Mouse (Mus musculus) intestine, embryonic 14.5 days (tissue): ENCODE measurements around the gene Adamts17. TPM values are rescaled to one million over a fixed set of nuclear protein-coding genes. Genes with fewer than 3 reads are reported as not detected.

Experiments
- ATAC-seq: fragments of 200-750 bp; cut with Nextera tagmentation; replicated peaks from 2 replicates; pipeline ENCODE4 v1.8.0; 2017; ENCODE audit warnings: low read depth, moderate number of reproducible peaks, moderate TSS enrichment, moderate library complexity; ENCODE audit not compliant: low FRiP score, low TSS enrichment
- DNase-seq: peaks from one replicate; pipeline ENCODE4 v3.0.0-alpha.2; 2018; ENCODE audit warnings: low spot score
- H3K27ac ChIP-seq: fragments of 300-500 bp; sonication (generic); 2 replicates; pipeline ENCODE4 v1.5.1; 2014; ENCODE audit warnings: low read depth, mild to moderate bottlenecking, control low read depth
- H3K27me3 ChIP-seq: fragments of 300-500 bp; sonication (generic); replicated peaks from 2 replicates; pipeline ENCODE4 v1.6.1; 2014; ENCODE audit warnings: low read length, control low read depth; ENCODE audit not compliant: control insufficient read depth, insufficient read depth
- H3K36me3 ChIP-seq: fragments of 300-500 bp; sonication (generic); 2 replicates; pipeline ENCODE4 v1.6.1; 2014; ENCODE audit warnings: low read length, control low read depth; ENCODE audit not compliant: control insufficient read depth, insufficient read depth
- H3K4me1 ChIP-seq: fragments of 300-500 bp; sonication (generic); replicated peaks from 2 replicates; pipeline ENCODE4 v1.6.1; 2014; ENCODE audit warnings: low read length, control low read depth, mixed read lengths; ENCODE audit not compliant: control insufficient read depth, insufficient read depth
- H3K4me2 ChIP-seq: fragments of 300-500 bp; sonication (generic); 2 replicates; pipeline ENCODE4 v1.6.1; 2014; ENCODE audit warnings: low read length
- H3K4me3 ChIP-seq: fragments of 300-500 bp; sonication (generic); 2 replicates; pipeline ENCODE4 v1.5.1; 2014; ENCODE audit warnings: low read depth, low read length, control low read depth, mixed read lengths
- H3K9ac ChIP-seq: fragments of 300-500 bp; sonication (generic); 2 replicates; pipeline ENCODE4 v1.6.1; 2014; ENCODE audit warnings: mild to moderate bottlenecking, low read length
- H3K9me3 ChIP-seq: fragments of 300-500 bp; sonication (generic); 2 replicates; pipeline ENCODE4 v1.6.1; 2016; ENCODE audit warnings: low read length, control low read depth; ENCODE audit not compliant: control insufficient read depth
- WGBS: fragments of 180-500 bp; shearing (Covaris S2); extraction: QIAGEN DNeasy Blood & Tissue Kit; methylation state at CpG from one replicate; pipeline ENCODE4 v1.1.7; 2014; 5-methylcytosine and 5-hydroxymethylcytosine counted together
- polyA plus RNA-seq: library from polyadenylated mRNA; unstranded; fragments of >200 nt; fragmentation: Nextera tagmentation; extraction: Ambion mirVana; gene quantifications from 2 replicates; pipeline ENCODE4 v1.2.1, GENCODE M21; 2014

The Adamts17 gene
- polyA plus RNA-seq, 1 experiment from 2014 or later, result 6.7 TPM

- ATAC-seq (no peak), DNase-seq (no peak)
- H3K9ac ChIP-seq, result no peak overlapping the region
- 0 out of 2 replicates have a peak, but pooled peaks cover 3% of the 10 kb centered on the region for H3K4me1 ChIP-seq
- no peaks in the 10 kb centered on the region for H3K36me3 ChIP-seq
- H3K27me3 ChIP-seq, result no peaks in the 10 kb centered on the region
- no peak overlapping the region for H3K4me3 ChIP-seq
- no peak overlapping the region for H3K4me2 ChIP-seq
- no peak overlapping the region for H3K27ac ChIP-seq
- H3K9me3 ChIP-seq, result no peaks in the 10 kb centered on the region
- 83% methylated on average over 4 of the region's 4 CpGs for WGBS
These were observed 101.2 kb downstream of the Adamts17 start for GRCm38 (mm10) chr7:66940761-66941160.

- WGBS, result 100% methylated on average over 3 of the region's 3 CpGs
- no peaks in the 10 kb centered on the region for H3K27me3 ChIP-seq
- H3K4me2 ChIP-seq, result no peak overlapping the region
- no peaks in the 10 kb centered on the region for H3K36me3 ChIP-seq
- H3K27ac ChIP-seq, result no peak overlapping the region
- H3K4me1 ChIP-seq, result peaks cover 8% of the 10 kb centered on the region; the same call in 1 of the 2 replicates
- no peak for ATAC-seq
- no peaks in the 10 kb centered on the region for H3K9me3 ChIP-seq
- H3K9ac ChIP-seq, result no peak overlapping the region
- H3K4me3 ChIP-seq, result no peak overlapping the region
- no peak for DNase-seq
These were observed 109.5 kb downstream of the Adamts17 start for GRCm38 (mm10) chr7:66949006-66949405.

GRCm38 (mm10) chr7:66952921-66953320, 113.4 kb downstream of the Adamts17 start:
- DNase-seq (no peak), ATAC-seq (no peak)
- H3K27ac ChIP-seq, result no peak overlapping the region
- no peaks in the 10 kb centered on the region for H3K27me3 ChIP-seq
- no peak overlapping the region for H3K9ac ChIP-seq
- WGBS, result 90% methylated on average over 3 of the region's 3 CpGs
- H3K4me3 ChIP-seq, result no peak overlapping the region
- H3K9me3 ChIP-seq, result no peaks in the 10 kb centered on the region
- H3K36me3 ChIP-seq, result no peaks in the 10 kb centered on the region
- peaks cover 33% of the 10 kb centered on the region for H3K4me1 ChIP-seq
- H3K4me2 ChIP-seq, result no peak overlapping the region

GRCm38 (mm10) chr7:66954073-66954472, 114.5 kb downstream of the Adamts17 start:
- peaks cover 33% of the 10 kb centered on the region for H3K4me1 ChIP-seq
- DNase-seq (no peak), ATAC-seq (no peak; the same call in 1 of the 2 replicates)
- H3K27me3 ChIP-seq, result no peaks in the 10 kb centered on the region
- H3K4me3 ChIP-seq, result no peak overlapping the region
- no peak overlapping the region for H3K4me2 ChIP-seq
- no peaks in the 10 kb centered on the region for H3K36me3 ChIP-seq
- 24% methylated on average over 8 of the region's 8 CpGs for WGBS
- H3K9me3 ChIP-seq, result no peaks in the 10 kb centered on the region
- H3K9ac ChIP-seq, result no peak overlapping the region
- H3K27ac ChIP-seq, result peak overlapping the region; percentile 69; the same call in 1 of the 2 replicates

- DNase-seq (no peak), ATAC-seq (no peak; the same call in 1 of the 2 replicates)
- Histone ChIP-seq H3K4me2 (no peak overlapping the region), H3K9ac (no peak overlapping the region), H3K36me3 (no peaks in the 10 kb centered on the region), H3K9me3 (no peaks in the 10 kb centered on the region), H3K4me1 (peaks cover 33% of the 10 kb centered on the region), H3K27ac (peak overlapping the region; percentile 69), H3K4me3 (no peak overlapping the region), H3K27me3 (no peaks in the 10 kb centered on the region)
- WGBS, result 77% methylated on average over 5 of the region's 5 CpGs
These were observed 115.2 kb downstream of the Adamts17 start for GRCm38 (mm10) chr7:66954723-66955122.

- H3K27ac ChIP-seq, result peak overlapping the region; percentile 71
- WGBS, result 14% methylated on average over 8 of the region's 8 CpGs
- H3K4me2 ChIP-seq, result no peak overlapping the region
- no peak overlapping the region for H3K4me3 ChIP-seq
- H3K36me3 ChIP-seq, result no peaks in the 10 kb centered on the region
- H3K4me1 ChIP-seq, result peaks cover 35% of the 10 kb centered on the region
- DNase-seq (no peak), ATAC-seq (no peak)
- no peaks in the 10 kb centered on the region for H3K9me3 ChIP-seq
- no peaks in the 10 kb centered on the region for H3K27me3 ChIP-seq
- H3K9ac ChIP-seq, result no peak overlapping the region
These were observed 116.0 kb downstream of the Adamts17 start for GRCm38 (mm10) chr7:66955455-66955919.

GRCm38 (mm10) chr7:66955978-66956377, 116.4 kb downstream of the Adamts17 start:
- Histone ChIP-seq H3K9ac (no peak overlapping the region), H3K27ac (peak overlapping the region; percentile 71), H3K27me3 (no peaks in the 10 kb centered on the region), H3K36me3 (no peaks in the 10 kb centered on the region), H3K4me2 (no peak overlapping the region), H3K4me1 (peaks cover 39% of the 10 kb centered on the region), H3K4me3 (no peak overlapping the region), H3K9me3 (no peaks in the 10 kb centered on the region)
- WGBS, result 49% methylated on average over 2 of the region's 2 CpGs
- no peak for ATAC-seq
- no peak for DNase-seq

GRCm38 (mm10) chr7:66957764-66958163, 118.2 kb downstream of the Adamts17 start:
- H3K4me1 ChIP-seq, result peaks cover 42% of the 10 kb centered on the region
- whole genome bisulfite sequencing, result 91% methylated on average over 7 of the region's 7 CpGs
- H3K9me3 ChIP-seq, result no peaks in the 10 kb centered on the region
- H3K27ac ChIP-seq, result no peak overlapping the region
- ATAC-seq, result no peak
- DNase-seq, result no peak
- no peak overlapping the region for H3K9ac ChIP-seq
- no peak overlapping the region for H3K4me3 ChIP-seq
- no peak overlapping the region for H3K4me2 ChIP-seq
- H3K36me3 ChIP-seq, result no peaks in the 10 kb centered on the region
- H3K27me3 ChIP-seq, result no peaks in the 10 kb centered on the region

GRCm38 (mm10) chr7:66960246-66961033, 120.9 kb downstream of the Adamts17 start:
- Histone ChIP-seq H3K4me2 (no peak overlapping the region), H3K9me3 (no peaks in the 10 kb centered on the region), H3K4me3 (no peak overlapping the region), H3K9ac (no peak overlapping the region), H3K27ac (no peak overlapping the region), H3K36me3 (no peaks in the 10 kb centered on the region), H3K27me3 (no peaks in the 10 kb centered on the region), H3K4me1 (peaks cover 32% of the 10 kb centered on the region)
- WGBS, result 45% methylated on average over 8 of the region's 8 CpGs
- DNase-seq (no peak), ATAC-seq (no peak)
